29 mouse cellular contexts compared by ENCODE assay signal in genomic region chr6:54639877-54640276, GRCm38 (mm10). TPM values are rescaled to one million over a fixed set of nuclear protein-coding genes. Genes with fewer than 3 reads are reported as not detected.
"Had no signal": no experiment of that assay in that cellular context is flagged by ENCODE, and none has a peak within 500 bp of the region (broad histone marks: within the 10 kb centered on the region; RNA-seq: fewer than 3 reads in every experiment).

No protein-coding gene starts in this region.

- H3K4me3 ChIP-seq: heart, embryonic 12.5 days; heart, embryonic 13.5 days; heart, embryonic 15.5 days; hindbrain, embryonic 10.5 days; hindbrain, embryonic 12.5 days; hindbrain, embryonic 13.5 days; hindbrain, embryonic 15.5 days; intestine, embryonic 15.5 days; kidney, embryonic 15.5 days; left cerebral cortex, adult 2 months had no signal

- DNase-seq: heart, postnatal 10 days; heart, postnatal 36 days; heart, postnatal 4 days; kidney, adult 11 months; kidney, adult 18-20 months; kidney, adult 2 months; kidney, adult 8-10 months; kidney, adult 9 months; kidney, postnatal 10 days; kidney, postnatal 14 days; kidney, postnatal 25 days; kidney, postnatal 36 days; kidney, postnatal 4 days; layer of hippocampus, adult 9-11 months; layer of hippocampus, postnatal 36 days had no signal

- H3K9me3 ChIP-seq: heart, embryonic 12.5 days; heart, embryonic 13.5 days; heart, embryonic 15.5 days; hindbrain, embryonic 10.5 days; hindbrain, embryonic 12.5 days; hindbrain, embryonic 13.5 days; hindbrain, embryonic 15.5 days; intestine, embryonic 15.5 days; kidney, embryonic 15.5 days had no signal

- H3K4me1 ChIP-seq: heart, embryonic 15.5 days; hindbrain, embryonic 12.5 days; hindbrain, embryonic 13.5 days; hindbrain, embryonic 15.5 days; intestine, embryonic 15.5 days; kidney, embryonic 15.5 days had no signal

- H3K36me3 ChIP-seq: intestine, embryonic 15.5 days had no signal

- H3K27me3 ChIP-seq: heart, embryonic 12.5 days; heart, embryonic 13.5 days; heart, embryonic 15.5 days; hindbrain, embryonic 12.5 days; hindbrain, embryonic 13.5 days; hindbrain, embryonic 15.5 days; intestine, embryonic 15.5 days; kidney, embryonic 15.5 days had no signal

- H3K27ac ChIP-seq: heart, embryonic 13.5 days; heart, embryonic 15.5 days; hindbrain, embryonic 10.5 days; hindbrain, embryonic 12.5 days; hindbrain, embryonic 13.5 days; hindbrain, embryonic 14.5 days; hindbrain, embryonic 15.5 days; hindbrain, postnatal 0 days; intestine, embryonic 15.5 days; kidney, embryonic 15.5 days; kidney, postnatal 0 days; left cerebral cortex, adult 2 months had no signal

RNA-seq across cellular contexts. Expression of gene Fkbp14, which starts 42.8 kb away (rescaled TPM):
- polyA plus RNA-seq: inflammation-experienced regulatory T-cells, adult 6 months had no signal
